Mouse (Mus musculus) cerebellum, adult 11-12 months (tissue): ENCODE measurements at regions not wholly inside any gene's neighbourhood (a gene's known extent, or its start where the extent isn't known, plus 50 kb on each side); places are given as distances from the start of the nearest gene placed in this dataset.

Experiments
- DNase-seq: peaks from one replicate; pipeline ENCODE4 v3.0.0; 2022

DNA sequence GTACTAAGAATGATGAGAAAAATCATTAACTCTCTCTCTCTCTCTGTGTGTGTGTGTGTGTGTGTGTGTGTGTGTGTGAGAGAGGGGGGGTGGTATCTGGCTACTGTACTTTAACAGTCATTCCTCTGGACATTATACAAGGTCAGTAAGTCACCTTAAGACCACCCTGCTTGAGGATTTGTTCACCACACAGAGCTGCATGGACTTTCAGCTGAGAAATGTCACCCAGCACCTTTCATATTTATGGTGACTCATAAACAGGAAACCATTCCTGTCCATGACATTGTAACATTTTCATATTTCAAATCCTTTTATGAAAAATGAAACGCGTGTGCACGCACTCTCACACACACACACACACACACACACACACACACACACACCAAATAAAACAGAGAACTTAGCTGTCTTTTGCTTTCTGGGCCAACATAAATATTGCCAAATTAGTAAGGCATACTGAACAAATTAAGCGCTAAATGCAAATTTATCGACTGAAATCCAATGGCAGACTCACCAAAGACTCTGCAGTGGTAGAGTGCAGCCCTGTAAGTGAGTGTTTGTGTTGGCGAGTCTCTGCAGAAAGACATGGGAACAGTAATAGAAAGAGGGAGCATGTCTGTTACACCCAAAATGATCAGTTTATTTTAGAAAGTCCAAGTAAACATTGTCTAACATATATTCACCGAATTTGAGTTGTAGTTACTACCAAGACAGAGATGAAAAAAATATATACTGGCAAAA is 277.7 kb downstream of the Osr1 start:
- no peak for DNase-seq

- DNase-seq, result no peak
Observed at GRCm38 (mm10) chr12:9855503-9856024, 285.6 kb downstream of the Osr1 start.

- no peak for DNase-seq
Observed at GRCm38 (mm10) chr12:9856128-9856621, 286.3 kb downstream of the Osr1 start.

DNA sequence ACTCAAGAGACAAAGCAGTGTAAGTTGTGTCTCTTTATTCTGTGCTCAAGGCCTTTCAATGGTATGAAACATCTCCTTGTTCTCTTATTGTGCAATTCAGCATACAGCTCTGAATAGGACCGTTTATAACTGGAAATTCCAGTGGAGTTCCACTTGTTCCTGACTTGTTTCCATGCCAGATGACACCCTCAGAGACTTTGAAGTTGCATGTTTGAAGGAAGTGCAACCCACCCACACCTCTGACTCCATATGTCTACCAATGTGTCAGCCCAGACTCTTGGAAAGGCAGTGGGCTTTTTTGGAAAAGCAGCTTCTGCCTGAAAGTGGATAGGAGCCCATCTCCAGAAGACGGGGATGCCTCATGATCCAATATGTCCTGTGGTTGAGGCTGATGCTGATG is 288.1 kb downstream of the Osr1 start:
- DNase-seq, result no peak

GRCm38 (mm10) chr12:9862301-9862700 is 292.4 kb downstream of the Osr1 start:
- peak; percentile 20 for DNase-seq

DNA sequence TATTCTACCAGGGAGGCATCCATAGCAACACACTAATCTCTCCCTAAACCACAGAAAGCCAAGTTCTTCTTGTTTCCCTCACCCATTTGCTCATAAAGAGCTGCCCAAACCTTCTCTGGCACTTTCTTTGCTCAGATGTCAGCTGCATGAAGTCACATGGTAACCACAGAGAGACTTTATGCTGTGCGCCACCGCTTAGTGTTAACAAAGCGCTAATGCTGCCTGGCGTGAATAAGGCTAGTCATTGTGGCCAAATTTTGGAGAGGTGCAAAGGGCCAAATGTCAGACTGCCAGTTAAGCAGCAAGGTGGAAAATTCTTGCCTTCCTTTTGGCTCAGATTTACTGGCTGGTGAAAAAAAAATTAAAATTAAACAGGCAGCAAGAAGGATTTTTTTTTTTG is 302.3 kb downstream of the Osr1 start:
- peak; percentile 27 for DNase-seq

DNA sequence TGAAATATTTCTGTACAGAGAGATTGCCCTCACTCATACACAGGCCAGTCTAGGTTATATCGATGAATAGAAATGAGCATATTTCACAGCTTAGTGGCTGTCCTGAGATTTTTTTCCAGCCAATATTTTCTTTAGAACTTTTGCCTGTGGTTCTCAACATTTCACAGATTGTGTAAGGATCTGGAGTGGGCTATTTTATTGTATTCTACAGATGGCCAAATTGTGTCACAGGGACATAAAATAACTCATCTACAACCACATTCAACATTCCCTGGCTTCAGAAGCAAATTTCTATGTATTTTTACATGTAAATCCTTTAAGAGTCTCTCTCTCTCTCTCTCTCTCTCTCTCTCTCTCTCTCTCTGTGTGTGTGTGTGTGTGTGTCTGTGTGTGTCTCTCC is 303.3 kb downstream of the Osr1 start:
- DNase-seq, result no peak

DNA sequence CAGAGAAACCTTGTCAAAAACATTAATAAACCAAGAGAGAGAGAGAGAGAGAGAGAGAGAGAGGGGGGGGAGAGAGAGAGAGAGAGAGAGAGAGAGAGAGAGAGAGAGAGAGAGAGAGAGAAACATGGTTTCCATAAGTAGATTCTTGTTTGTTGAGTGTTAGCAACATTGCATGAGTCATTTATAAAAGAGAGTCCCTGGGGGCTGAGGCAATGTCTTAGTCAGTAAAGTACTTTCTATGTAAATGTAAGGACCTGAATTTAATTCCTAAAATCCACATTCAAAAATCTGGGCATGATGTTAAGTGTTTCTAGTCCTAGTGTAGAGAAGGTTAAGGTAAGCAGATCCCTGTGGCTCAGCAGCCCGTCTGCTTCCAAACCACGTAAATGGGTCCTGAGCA is 304.9 kb downstream of the Osr1 start:
- DNase-seq, result no peak

DNA sequence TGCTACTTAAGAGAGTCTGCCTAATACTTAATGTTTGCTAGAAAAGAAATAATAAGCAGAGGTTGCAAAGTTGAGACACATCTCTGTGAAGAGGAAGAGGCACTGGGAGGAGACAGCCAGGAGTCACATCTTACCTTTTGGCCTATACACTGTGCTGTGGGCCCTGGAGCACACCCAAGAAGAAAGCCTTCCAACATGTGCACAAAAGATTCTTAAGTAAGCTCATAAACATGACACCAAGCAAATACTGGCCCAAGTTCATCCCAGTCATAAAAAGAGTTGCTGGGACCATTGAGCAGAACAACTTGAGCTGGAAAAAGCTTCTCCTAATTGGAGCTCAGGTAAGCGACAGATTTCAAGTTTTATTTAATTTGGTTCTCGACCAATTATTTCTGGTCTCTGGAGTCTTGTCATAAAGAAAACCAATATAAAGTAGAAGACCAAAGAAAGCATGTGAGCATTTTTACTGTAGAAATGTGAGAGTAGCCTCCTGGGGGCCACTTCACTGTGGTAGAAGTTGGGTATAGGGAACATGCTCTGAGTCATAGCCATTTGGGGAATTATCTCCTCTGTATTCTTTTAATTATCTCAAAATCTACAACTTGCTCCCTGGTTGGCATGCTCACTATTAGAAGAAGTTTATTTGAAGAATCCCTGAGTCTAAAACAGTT is 312.2 kb downstream of the Osr1 start:
- no peak for DNase-seq

- DNase-seq, result no peak
Observed at GRCm38 (mm10) chr12:9883037-9883730, 313.3 kb downstream of the Osr1 start.

GRCm38 (mm10) chr12:9894521-9894920 is 324.6 kb downstream of the Osr1 start:
- DNase-seq, result no peak

GRCm38 (mm10) chr12:9897980-9898379 is 328.1 kb downstream of the Osr1 start:
- no peak for DNase-seq

- no peak for DNase-seq
Observed at GRCm38 (mm10) chr12:9898420-9898819, 328.5 kb downstream of the Osr1 start.

DNA sequence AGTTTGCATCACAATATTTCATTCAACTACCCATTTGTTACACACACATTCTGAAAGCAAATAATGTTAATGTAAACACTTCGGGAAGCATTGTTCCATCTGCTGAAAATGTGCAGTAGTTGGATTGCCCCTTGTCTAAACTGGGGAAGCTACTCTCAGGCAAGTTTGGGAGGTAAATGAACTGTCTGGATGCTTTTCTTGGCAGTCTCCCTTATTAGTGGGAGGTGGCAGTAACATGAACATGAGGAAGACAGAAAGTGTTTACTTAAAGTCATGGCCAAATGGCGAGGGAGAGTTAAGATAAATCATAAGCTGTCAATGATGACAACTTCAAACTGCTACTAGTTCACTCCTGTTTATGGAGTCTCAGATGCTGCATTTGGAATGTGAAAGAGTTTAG is 332.0 kb downstream of the Osr1 start:
- DNase-seq, result no peak

- no peak for DNase-seq
Observed at GRCm38 (mm10) chr12:9903702-9904231, 333.9 kb downstream of the Osr1 start.

DNA sequence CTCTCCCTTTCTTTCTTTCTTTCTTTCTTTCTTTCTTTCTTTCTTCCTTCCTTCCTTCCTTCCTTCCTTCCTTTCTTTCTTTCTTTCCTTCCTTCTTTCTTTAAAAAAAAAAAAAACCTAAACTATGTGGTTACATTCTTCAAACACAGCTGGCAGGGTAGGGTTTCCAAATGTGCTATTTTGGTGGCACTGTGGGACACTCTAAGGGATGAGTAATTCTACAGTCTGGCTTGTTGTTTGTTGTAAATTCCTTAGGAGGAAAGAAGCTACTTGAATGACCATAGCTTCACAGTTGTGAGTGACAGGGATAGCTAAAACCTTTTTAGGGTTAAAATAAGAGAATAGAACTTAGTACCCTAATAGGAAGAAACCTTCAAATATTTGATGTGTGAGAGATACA is 342.4 kb downstream of the Osr1 start:
- no peak for DNase-seq

DNA sequence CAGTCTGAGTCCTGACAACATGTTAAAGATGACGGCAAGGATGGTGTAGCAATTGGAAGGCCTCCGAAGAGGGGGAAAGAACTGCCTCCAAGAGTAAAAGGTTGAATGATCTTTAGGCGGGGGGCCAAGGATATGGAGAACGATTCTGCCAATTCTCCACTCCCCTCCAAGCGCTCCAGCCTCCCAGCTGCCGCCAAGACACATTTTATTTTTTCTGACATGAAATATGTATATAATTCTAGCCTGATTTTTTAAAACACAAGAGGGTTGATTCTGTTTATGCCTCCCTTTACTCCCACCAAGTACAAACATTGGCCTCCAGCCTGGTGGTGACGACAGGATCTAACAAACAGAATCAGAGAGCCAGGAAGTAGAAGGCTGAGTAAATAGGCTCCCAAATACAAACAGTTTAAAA is 345.8 kb downstream of the Osr1 start:
- DNase-seq, result no peak

DNA sequence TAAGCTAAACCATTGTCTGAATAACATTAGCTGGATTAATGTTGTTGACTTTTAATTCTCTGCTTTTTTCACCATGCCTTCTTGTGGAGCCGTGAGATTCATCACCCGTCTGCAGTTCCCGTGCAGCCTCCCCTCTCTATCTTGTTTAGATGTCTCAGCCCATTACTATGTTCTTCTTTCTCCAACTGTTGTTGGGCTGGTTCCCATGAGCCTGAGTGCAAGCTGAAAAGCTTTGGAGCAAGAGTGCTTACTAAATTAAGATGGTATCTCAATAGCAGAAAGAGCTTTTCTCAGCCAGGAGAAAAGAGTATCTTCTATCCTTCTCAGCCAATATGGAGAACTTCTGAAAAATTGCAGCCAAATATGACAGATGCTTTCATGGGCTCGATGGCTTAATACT is 348.1 kb downstream of the Osr1 start:
- DNase-seq, result no peak

- DNase-seq, result no peak
Observed at GRCm38 (mm10) chr12:9919007-9919406, 349.1 kb downstream of the Osr1 start.

DNA sequence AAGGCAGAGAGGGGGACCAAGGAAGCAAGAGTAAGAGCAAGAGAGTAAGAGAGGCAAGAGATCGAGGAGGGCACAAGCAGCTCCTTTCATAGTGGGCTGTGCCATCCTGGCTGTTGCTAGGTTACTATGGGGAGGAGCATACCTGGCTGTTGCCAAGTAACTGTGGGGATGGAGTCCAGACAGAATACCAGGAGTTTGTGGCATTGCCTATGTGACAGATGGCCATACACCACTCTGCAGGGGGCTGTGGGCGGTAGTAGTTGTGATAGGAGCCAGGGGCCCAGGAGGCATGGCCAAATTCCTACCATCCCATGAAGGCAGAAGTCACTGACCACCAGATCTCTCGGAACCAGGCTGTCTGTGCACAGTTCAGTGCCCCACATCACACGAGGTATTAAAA is 349.5 kb downstream of the Osr1 start:
- peak; percentile 73 for DNase-seq

DNA sequence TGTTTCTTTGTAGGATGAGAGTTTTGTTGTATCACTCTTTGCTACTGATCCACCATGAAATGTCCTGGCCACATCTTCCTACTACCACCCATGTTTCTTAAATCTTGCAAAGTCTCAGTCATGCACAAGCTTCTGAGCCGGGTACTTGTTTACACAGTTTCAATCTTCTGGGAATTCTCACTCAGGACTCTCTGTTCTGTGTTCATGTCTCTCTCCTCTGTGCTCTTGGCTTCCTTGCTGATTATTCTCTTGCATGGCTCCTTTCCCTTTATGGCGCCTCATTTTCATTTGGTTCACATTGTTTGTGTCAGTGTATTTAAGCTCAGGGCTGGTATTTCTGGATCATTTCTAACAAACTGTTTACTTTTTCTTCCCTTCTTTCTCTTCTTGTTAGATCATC is 350.5 kb downstream of the Osr1 start:
- no peak for DNase-seq

DNA sequence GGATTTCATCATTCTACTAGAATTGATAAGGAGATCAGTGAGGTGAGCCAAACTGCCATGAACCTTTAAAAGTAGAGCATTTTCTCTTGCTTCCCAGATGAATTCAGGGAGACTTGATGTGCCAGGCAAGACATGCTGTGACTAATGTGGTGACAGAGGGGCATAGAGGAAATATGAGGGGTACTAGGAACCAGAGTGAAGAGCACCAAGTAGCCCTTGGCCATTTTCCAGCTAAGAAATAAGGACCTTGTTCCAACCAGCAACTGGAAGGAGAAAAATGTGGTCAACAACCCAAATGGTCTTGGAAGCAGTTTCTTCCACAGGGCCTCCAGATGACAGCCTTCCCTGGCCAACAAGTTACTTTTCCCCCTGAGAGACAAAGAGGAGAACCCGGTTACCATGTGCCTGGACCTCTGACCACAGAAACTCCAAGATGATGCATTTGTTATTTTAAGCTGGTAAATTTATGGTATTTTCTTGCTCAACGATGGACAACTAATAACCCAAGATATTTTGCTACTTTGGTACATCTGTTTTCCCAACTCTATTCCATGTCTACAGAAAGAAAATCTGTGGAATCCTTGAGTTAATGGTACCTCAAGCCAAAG is 351.8 kb downstream of the Osr1 start:
- DNase-seq, result no peak

GRCm38 (mm10) chr12:9924561-9924960 is 354.6 kb downstream of the Osr1 start:
- DNase-seq, result no peak
